Mouse (Mus musculus): ENCODE results near the gene 4930505A04Rik.
A peak's percentile ranks its signal among the peaks of the same experiment; 100 is the strongest.
"Not testable (repeated sequence)": the region's sequence is repeated elsewhere in the genome, so short reads cannot be mapped to it uniquely, and the experiment has no call there.

4930505A04Rik gene

GRCm38 (mm10) chr11:30471751-30472593 lies at the start of gene 4930505A04Rik:
Gene 4930505A04Rik (minus strand): TSS chr11:30471827.
- DNase-seq (ENCODE audit: low read depth, low spot score) = peak; percentile 88

- DNase-seq (ENCODE audit: low read depth, low spot score) = no peak
These were observed 45.5 kb upstream of the 4930505A04Rik start for GRCm38 (mm10) chr11:30517133-30517532.

- DNase-seq (ENCODE audit: low read depth, low spot score) = peak; percentile 3
These were observed 36.6 kb upstream of the 4930505A04Rik start for GRCm38 (mm10) chr11:30508178-30508577.

- DNase-seq (ENCODE audit: low read depth, low spot score) = no peak
These were observed 27.2 kb upstream of the 4930505A04Rik start for GRCm38 (mm10) chr11:30498738-30499355.

- no peak for DNase-seq (ENCODE audit: low read depth, low spot score)
These were observed 25.5 kb upstream of the 4930505A04Rik start for GRCm38 (mm10) chr11:30497151-30497550.

- DNase-seq (ENCODE audit: low read depth, low spot score) = no peak
These were observed 20.1 kb upstream of the 4930505A04Rik start for GRCm38 (mm10) chr11:30491515-30492260.

- DNase-seq (ENCODE audit: low read depth, low spot score) = no peak
These were observed 16.6 kb upstream of the 4930505A04Rik start for GRCm38 (mm10) chr11:30488183-30488582.

GRCm38 (mm10) chr11:30483286-30483685 lies 11.7 kb upstream of the 4930505A04Rik start:
- no peak for DNase-seq (ENCODE audit: low read depth, low spot score)

GRCm38 (mm10) chr11:30471187-30471586 lies 440 bp downstream of the 4930505A04Rik start:
- DNase-seq (ENCODE audit: low read depth, low spot score) = no peak

GRCm38 (mm10) chr11:30454331-30454730 lies 17.3 kb downstream of the 4930505A04Rik start:
- DNase-seq (ENCODE audit: low read depth, low spot score) = no peak

GRCm38 (mm10) chr11:30448126-30448525 lies 23.5 kb downstream of the 4930505A04Rik start:
- no peak for DNase-seq (ENCODE audit: low read depth, low spot score)

GRCm38 (mm10) chr11:30447561-30447960 lies 24.1 kb downstream of the 4930505A04Rik start:
- DNase-seq (ENCODE audit: low read depth, low spot score) = no peak

GRCm38 (mm10) chr11:30444192-30444905 lies 27.3 kb downstream of the 4930505A04Rik start:
- DNase-seq (ENCODE audit: low read depth, low spot score) = not testable (repeated sequence)

GRCm38 (mm10) chr11:30443746-30444145 lies 27.9 kb downstream of the 4930505A04Rik start:
- DNase-seq (ENCODE audit: low read depth, low spot score) = no peak

- DNase-seq (ENCODE audit: low read depth, low spot score) = no peak
These were observed 38.2 kb downstream of the 4930505A04Rik start for GRCm38 (mm10) chr11:30433256-30433950.

GRCm38 (mm10) chr11:30405581-30405980 lies 66.0 kb downstream of the 4930505A04Rik start:
- no peak for DNase-seq (ENCODE audit: low read depth, low spot score)

GRCm38 (mm10) chr11:30404619-30405200 lies 66.9 kb downstream of the 4930505A04Rik start:
- DNase-seq (ENCODE audit: low read depth, low spot score) = no peak

- DNase-seq (ENCODE audit: low read depth, low spot score) = no peak
These were observed 77.3 kb downstream of the 4930505A04Rik start for GRCm38 (mm10) chr11:30394351-30394750.

GRCm38 (mm10) chr11:30383076-30383475 lies 88.6 kb downstream of the 4930505A04Rik start:
- DNase-seq (ENCODE audit: low read depth, low spot score) = no peak

Data from retina, postnatal 7 days (tissue).